Mouse (Mus musculus): ENCODE results near the gene Tubb5.

Gene Tubb5

DNA sequence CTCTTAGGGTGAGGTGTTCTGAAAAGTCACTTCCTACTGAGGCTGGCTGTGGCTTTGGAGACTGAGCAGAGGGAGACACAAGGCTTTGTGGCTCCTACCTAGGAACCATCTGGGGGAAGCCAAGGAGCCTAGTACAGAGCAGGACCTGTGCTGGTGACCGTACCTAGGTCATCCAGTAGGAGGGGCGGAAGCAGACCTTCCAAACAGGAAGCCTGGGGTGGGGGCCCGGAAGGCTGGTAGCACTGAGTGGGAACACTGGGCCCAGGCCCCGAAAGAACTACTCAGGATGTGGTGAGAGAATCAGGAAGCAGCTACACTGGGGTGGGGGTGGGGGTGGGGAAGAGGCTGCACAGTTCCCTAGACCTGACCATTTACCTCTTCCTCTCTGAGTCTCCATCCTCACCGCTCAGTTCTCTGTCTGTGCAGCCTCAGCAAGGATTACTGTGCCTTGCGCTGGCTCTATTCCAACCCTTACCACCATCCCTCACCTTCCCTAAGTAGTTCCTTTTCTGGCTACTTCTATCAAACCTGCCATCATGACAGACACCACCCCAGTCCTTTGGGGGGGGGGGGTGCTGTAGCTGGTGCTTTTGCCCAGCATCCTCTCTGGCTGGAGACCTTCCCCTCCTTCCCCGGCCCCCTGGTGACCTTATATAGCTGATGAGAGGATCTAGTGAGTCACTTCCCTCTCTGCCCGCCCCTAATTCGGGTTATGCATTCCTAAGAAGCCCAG is 32.2 kb upstream of the Tubb5 start:
- Histone ChIP-seq H3K4me3 (replicated peaks; ENCODE audit: low read length) (peak overlapping the region; percentile 88), H3K9me3 (ENCODE audit: low read length) (no peaks in the 10 kb centered on the region), H3K36me3 (ENCODE audit: insufficient read depth, low read length) (peaks cover 55% of the 10 kb centered on the region), H3K27me3 (ENCODE audit: insufficient read depth, low read length) (peaks cover 11% of the 10 kb centered on the region), H3K4me1 (replicated peaks; ENCODE audit: low read depth, low read length) (peaks cover 81% of the 10 kb centered on the region)
- TF ChIP-seq CTCF (conservative IDR thresholded peaks at IDR 0.05; ENCODE audit: low read length), result no peak
- TF ChIP-seq POU5F1 (IDR thresholded peaks at IDR 0.05; ENCODE audit: borderline replicate concordance, low read length), result no peak
- no peak for TF ChIP-seq NANOG (IDR thresholded peaks at IDR 0.05; ENCODE audit: borderline replicate concordance, low read length)

DNA sequence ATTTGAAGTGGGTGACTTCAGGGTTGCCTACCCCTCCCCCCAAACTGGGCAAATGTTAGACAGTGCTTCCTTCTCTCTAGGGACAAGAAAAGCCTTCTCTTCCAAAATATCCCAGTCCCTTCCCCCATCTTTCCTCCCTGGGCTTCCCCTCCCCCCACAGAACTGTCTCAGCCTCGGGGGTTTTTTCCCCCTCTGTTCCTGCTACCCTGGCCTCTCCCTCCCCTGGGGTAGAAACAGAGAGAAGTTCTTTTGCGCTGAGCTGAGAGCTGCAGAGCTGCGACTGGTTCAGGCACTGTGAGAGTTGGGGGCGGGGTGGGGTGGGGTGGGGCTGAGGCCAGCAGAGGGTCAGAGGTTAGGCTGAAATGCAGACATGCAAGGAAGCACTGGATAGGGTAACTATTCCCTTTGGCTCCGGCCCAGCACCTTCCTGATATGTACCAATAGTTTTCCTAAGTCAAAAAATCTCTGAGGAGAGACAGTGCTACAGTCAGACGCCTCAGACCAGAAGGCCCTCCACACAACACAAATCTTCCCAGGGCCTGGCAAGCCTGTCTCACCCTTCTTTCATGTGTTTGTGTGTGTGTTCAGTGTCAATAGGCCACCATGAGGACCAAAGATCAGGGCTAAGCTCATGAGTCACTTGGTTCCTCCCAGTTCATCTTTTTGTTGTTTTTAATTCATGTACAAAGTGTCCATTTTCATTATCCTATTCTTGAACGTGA is 31.4 kb upstream of the Tubb5 start:
- peaks cover 47% of the 10 kb centered on the region for H3K36me3 ChIP-seq (ENCODE audit: insufficient read depth, low read length)
- H3K27me3 ChIP-seq (ENCODE audit: insufficient read depth, low read length), result peaks cover 11% of the 10 kb centered on the region
- H3K4me3 ChIP-seq (replicated peaks; ENCODE audit: low read length), result peak overlapping the region; percentile 88
- peaks cover 82% of the 10 kb centered on the region for H3K4me1 ChIP-seq (replicated peaks; ENCODE audit: low read depth, low read length)
- H3K9me3 ChIP-seq (ENCODE audit: low read length), result no peaks in the 10 kb centered on the region
- TF ChIP-seq CTCF (conservative IDR thresholded peaks at IDR 0.05; ENCODE audit: low read length) (no peak), NANOG (IDR thresholded peaks at IDR 0.05; ENCODE audit: borderline replicate concordance, low read length) (no peak), POU5F1 (IDR thresholded peaks at IDR 0.05; ENCODE audit: borderline replicate concordance, low read length) (no peak)

DNA sequence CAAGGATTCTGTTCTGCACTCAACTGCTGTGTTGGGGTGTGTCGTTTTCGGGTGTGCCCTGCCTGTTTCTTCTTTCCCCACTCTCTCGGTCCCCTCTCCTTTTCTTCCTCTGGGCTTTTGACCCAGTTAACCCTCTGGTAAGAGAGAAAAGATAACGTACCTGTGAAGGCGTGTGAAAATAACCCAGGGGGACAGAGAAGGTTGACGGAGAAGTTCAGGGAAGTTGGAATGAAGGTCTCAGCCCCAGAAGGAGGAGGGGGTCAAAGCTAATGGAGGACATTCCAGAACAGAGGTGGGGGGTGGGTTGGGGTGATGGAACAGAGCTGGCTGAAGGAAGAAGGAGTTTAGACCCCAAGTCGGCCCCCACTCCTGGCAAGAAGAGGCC is 30.8 kb upstream of the Tubb5 start:
- Histone ChIP-seq H3K36me3 (ENCODE audit: insufficient read depth, low read length) (peaks cover 43% of the 10 kb centered on the region), H3K4me1 (replicated peaks; ENCODE audit: low read depth, low read length) (peaks cover 82% of the 10 kb centered on the region), H3K9me3 (ENCODE audit: low read length) (no peaks in the 10 kb centered on the region), H3K4me3 (replicated peaks; ENCODE audit: low read length) (peak overlapping the region; percentile 88), H3K27me3 (ENCODE audit: insufficient read depth, low read length) (peaks cover 11% of the 10 kb centered on the region)
- TF ChIP-seq CTCF (conservative IDR thresholded peaks at IDR 0.05; ENCODE audit: low read length), result no peak
- TF ChIP-seq POU5F1 (IDR thresholded peaks at IDR 0.05; ENCODE audit: borderline replicate concordance, low read length), result no peak
- no peak for TF ChIP-seq NANOG (IDR thresholded peaks at IDR 0.05; ENCODE audit: borderline replicate concordance, low read length)

DNA sequence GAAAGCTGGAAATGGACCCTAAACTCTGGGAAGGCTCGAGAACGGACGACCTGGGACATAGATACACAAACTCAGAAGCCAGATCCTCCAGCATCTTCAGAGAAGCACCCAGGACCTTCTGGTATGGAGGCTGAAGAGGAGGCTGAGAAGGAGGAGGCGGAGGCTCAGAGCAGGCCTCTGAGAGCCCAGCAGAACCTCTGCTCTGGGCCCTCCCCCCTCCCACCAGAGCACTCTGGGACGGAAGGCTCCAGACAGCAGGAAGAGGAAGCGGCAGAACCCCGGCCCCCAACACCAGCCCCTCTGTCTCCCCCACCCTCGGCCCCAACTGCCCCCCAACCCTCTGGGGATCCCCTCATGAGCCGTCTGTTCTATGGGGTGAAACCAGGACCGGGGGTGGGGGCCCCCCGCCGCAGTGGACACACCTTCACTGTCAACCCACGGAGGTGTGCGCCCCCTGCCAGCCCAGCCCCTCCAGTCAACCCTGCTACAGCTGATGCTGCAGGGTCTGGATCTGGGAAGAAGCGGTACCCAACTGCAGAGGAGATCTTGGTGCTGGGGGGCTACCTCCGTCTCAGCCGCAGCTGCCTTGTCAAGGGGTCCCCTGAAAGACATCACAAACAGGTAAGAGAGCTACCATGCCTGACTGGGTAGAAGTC is 30.2 kb upstream of the Tubb5 start:
- H3K9me3 ChIP-seq (ENCODE audit: low read length), result no peaks in the 10 kb centered on the region
- H3K36me3 ChIP-seq (ENCODE audit: insufficient read depth, low read length), result peaks cover 45% of the 10 kb centered on the region
- peak overlapping the region; percentile 88 for H3K4me3 ChIP-seq (replicated peaks; ENCODE audit: low read length)
- H3K4me1 ChIP-seq (replicated peaks; ENCODE audit: low read depth, low read length), result peaks cover 84% of the 10 kb centered on the region
- H3K27me3 ChIP-seq (ENCODE audit: insufficient read depth, low read length), result peaks cover 11% of the 10 kb centered on the region
- TF ChIP-seq POU5F1 (IDR thresholded peaks at IDR 0.05; ENCODE audit: borderline replicate concordance, low read length) (no peak), CTCF (conservative IDR thresholded peaks at IDR 0.05; ENCODE audit: low read length) (no peak), NANOG (IDR thresholded peaks at IDR 0.05; ENCODE audit: borderline replicate concordance, low read length) (no peak)

DNA sequence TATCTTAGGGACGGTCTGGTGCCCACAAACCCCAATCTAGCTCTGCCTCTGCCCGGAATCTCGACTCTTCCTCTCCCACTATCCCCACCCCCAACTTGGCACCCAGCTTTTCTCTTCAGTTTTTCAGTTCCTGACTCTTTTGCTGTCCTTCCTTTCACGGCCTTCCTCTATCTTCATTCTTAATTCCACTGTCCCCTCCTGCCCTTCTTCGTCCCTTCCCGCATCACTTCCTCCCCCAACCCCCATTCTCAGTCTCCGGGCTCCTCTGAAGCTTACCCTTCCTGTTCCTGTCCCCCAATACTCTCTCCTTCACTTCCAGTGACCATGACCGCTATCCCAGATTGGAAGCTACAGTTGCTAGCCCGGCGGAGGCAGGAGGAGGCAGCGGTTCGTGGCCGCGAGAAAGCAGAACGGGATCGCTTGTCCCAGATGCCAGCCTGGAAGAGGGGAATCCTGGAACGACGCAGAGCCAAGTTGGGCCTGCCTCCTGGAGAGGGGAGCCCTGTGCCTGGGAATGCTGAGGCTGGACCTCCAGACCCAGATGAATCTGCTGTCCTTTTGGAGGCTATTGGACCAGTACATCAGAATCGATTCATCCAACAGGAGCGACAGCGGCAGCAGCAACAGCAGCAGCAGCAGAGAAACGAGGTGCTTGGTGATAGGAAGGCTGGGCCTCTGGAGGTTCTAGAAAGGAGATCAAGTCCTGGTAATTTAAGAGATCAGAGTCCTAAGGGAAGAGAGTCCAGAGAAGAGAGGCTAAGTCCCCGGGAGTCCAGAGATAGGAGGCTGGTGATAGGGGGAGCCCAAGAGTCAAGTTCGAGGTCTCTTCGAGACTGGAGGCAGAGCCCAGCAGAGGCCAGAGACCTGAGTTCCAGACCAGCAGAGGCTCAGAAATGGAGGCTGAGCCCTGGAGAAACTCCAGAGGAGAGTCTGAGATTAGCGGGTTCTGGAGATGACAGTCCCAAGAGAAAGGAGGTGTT is 29.1 kb upstream of the Tubb5 start:
- peak overlapping the region; percentile 88 for H3K4me3 ChIP-seq (replicated peaks; ENCODE audit: low read length)
- H3K4me1 ChIP-seq (replicated peaks; ENCODE audit: low read depth, low read length), result peaks cover 86% of the 10 kb centered on the region
- no peaks in the 10 kb centered on the region for H3K9me3 ChIP-seq (ENCODE audit: low read length)
- no peak for TF ChIP-seq NANOG (IDR thresholded peaks at IDR 0.05; ENCODE audit: borderline replicate concordance, low read length)
- TF ChIP-seq CTCF (conservative IDR thresholded peaks at IDR 0.05; ENCODE audit: low read length), result 0 out of 2 replicates have a peak, but pooled peaks have one; percentile 4
- H3K27me3 ChIP-seq (ENCODE audit: insufficient read depth, low read length), result peaks cover 11% of the 10 kb centered on the region
- peaks cover 39% of the 10 kb centered on the region for H3K36me3 ChIP-seq (ENCODE audit: insufficient read depth, low read length)

DNA sequence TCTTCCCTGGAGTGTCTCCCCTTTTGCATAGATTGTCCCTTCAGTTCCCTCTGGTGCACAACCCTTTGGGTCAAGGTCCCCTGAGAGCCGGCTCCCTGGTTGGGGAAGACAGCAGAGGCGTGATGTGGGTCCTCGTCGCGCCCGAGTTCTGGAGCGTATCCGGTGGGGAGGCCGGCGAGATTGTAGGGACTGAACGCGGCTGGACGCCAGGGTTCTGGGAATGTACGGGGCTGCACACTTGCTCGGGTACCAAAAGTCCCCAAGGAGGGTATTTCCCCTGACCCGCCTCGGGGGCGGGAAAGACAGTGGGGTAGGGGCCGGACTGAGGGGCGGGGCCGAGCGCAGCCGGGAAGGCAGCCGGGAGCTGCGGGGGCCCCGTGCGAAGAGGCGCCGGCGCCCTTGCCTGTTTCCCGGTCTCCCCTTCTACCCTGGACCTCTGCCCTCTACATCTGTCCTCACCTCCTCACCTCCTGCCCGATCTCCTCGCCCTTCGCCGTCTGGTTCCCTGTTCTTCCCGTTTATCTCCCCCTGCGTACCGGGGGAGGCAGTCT is 28.2 kb upstream of the Tubb5 start:
- H3K4me1 ChIP-seq (replicated peaks; ENCODE audit: low read depth, low read length), result peaks cover 86% of the 10 kb centered on the region
- no peaks in the 10 kb centered on the region for H3K9me3 ChIP-seq (ENCODE audit: low read length)
- peak overlapping the region; percentile 88 for H3K4me3 ChIP-seq (replicated peaks; ENCODE audit: low read length)
- peaks cover 33% of the 10 kb centered on the region for H3K36me3 ChIP-seq (ENCODE audit: insufficient read depth, low read length)
- TF ChIP-seq POU5F1 (IDR thresholded peaks at IDR 0.05; ENCODE audit: borderline replicate concordance, low read length), result no peak
- no peak for TF ChIP-seq CTCF (conservative IDR thresholded peaks at IDR 0.05; ENCODE audit: low read length)
- no peak for TF ChIP-seq NANOG (IDR thresholded peaks at IDR 0.05; ENCODE audit: borderline replicate concordance, low read length)
- peaks cover 11% of the 10 kb centered on the region for H3K27me3 ChIP-seq (ENCODE audit: insufficient read depth, low read length)

DNA sequence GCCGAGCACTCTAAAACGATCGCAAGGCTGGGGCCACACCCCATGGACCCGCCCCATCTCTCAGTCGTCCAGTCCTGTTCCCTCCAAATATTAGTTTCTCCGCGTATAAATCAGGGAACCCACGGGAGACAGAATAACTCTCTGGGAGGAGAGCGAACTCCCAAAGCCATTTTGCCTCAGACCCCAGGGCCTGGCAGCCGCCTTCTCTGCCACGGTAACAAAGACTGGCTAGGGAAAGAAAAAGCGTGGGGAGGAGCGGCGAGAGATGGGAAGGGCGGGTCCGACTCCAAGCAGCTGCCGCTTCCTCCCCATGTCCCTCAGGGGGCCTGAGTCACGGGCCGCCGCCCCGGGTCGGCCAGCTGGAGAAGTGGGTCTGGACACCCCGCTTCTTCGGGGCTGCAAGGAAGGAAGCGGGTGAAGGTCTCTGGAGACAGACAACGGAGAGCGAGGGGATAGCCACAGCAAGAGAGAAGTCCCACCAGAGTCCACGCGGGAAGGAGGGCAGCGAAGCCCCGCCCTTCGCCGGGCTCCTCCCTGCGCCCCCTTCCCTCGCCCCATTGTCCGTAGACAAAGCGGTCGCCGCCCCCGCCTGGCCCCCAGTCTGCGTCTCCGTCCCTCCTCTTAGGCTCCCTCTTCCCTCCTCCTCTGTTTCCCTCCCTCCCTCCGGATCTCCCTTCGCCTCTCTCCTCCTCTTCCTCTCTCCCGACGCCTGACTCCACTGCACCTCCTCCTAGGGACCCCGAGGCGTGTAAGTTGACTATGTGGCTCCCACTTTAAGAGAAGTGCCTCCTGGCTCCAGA is 27.6 kb upstream of the Tubb5 start, which contains the start of gene Ppp1r18:
Ppp1r18 (plus strand) TSS at position 113 of the 800 bp plus-strand sequence.
- peaks cover 11% of the 10 kb centered on the region for H3K27me3 ChIP-seq (ENCODE audit: insufficient read depth, low read length)
- peaks cover 80% of the 10 kb centered on the region for H3K4me1 ChIP-seq (replicated peaks; ENCODE audit: low read depth, low read length)
- H3K9me3 ChIP-seq (ENCODE audit: low read length), result no peaks in the 10 kb centered on the region
- peak within 1 kb of the TSS; percentile 88 for H3K4me3 ChIP-seq (replicated peaks; ENCODE audit: low read length)
- TF ChIP-seq NANOG (IDR thresholded peaks at IDR 0.05; ENCODE audit: borderline replicate concordance, low read length) (no peak), CTCF (conservative IDR thresholded peaks at IDR 0.05; ENCODE audit: low read length) (no peak), POU5F1 (IDR thresholded peaks at IDR 0.05; ENCODE audit: borderline replicate concordance, low read length) (no peak)
- peaks cover 29% of the 10 kb centered on the region for H3K36me3 ChIP-seq (ENCODE audit: insufficient read depth, low read length)
